Mouse (Mus musculus) spleen, adult 2 months (tissue): ENCODE measurements around the gene Prr29. TPM values are rescaled to one million over a fixed set of nuclear protein-coding genes. Genes with fewer than 3 reads are reported as not detected.
"Not testable (repeated sequence)": the region's sequence is repeated elsewhere in the genome, so short reads cannot be mapped to it uniquely, and the experiment has no call there.

Source experiments
- DNase-seq, 2 experiments: peaks; one replicate each; pipeline versions ENCODE4 v3.0.0 to v3.0.0-alpha.2; 2012 to 2021; ENCODE audit warnings: low spot score in 2 of 2, low read depth in 1 of 2
- H3K27ac ChIP-seq: fragments of 200-500 bp; 2 replicates; pipeline ENCODE4 v1.5.1; 2012; ENCODE audit warnings: low read length, inconsistent platforms; ENCODE audit not compliant: insufficient read depth
- H3K27me3 ChIP-seq: fragments of 200-500 bp; 2 replicates; pipeline ENCODE4 v1.6.1; 2012; ENCODE audit warnings: mild to moderate bottlenecking, moderate library complexity, low read length, inconsistent platforms; ENCODE audit not compliant: control insufficient read depth, insufficient read depth
- H3K36me3 ChIP-seq: fragments of 200-500 bp; 2 replicates; pipeline ENCODE4 v1.6.1; 2012; ENCODE audit warnings: mild to moderate bottlenecking, low read length, inconsistent platforms; ENCODE audit not compliant: control insufficient read depth, insufficient read depth
- H3K4me1 ChIP-seq: fragments of 200-500 bp; 2 replicates; pipeline ENCODE4 v1.6.1; 2011; ENCODE audit warnings: inconsistent platforms; ENCODE audit not compliant: control insufficient read depth, insufficient read depth, insufficient read length
- H3K4me3 ChIP-seq: fragments of 200-500 bp; 2 replicates; pipeline ENCODE4 v1.5.1; 2011; ENCODE audit warnings: mild to moderate bottlenecking, inconsistent platforms; ENCODE audit not compliant: insufficient read depth, insufficient read length; ENCODE audit errors: extremely low read depth
- CTCF ChIP-seq: fragments of 200-500 bp; IDR thresholded peaks from 2 replicates; pipeline ENCODE4 v1.5.1; 2011; ENCODE audit warnings: mild to moderate bottlenecking, inconsistent platforms; ENCODE audit not compliant: insufficient read depth, insufficient read length, insufficient replicate concordance; ENCODE audit errors: extremely low read depth
- POLR2A ChIP-seq: fragments of 200-500 bp; IDR thresholded peaks from 2 replicates; pipeline ENCODE4 v1.6.1; 2011; ENCODE audit warnings: low read depth, low read length, inconsistent platforms
- WGBS: fragments of 180-500 bp; shearing (Covaris S2); methylation state at CpG from one replicate; pipeline ENCODE4 v1.1.7; 2018; 5-methylcytosine and 5-hydroxymethylcytosine counted together
- polyA plus RNA-seq: library from polyadenylated mRNA; depleted of rRNA; stranded (reverse); fragments of >200 nt; gene quantifications from 2 replicates; pipeline ENCODE4 v1.2.3, GENCODE M21; 2012

Prr29 gene
- polyA plus RNA-seq, 1 experiment: 0.55 TPM

- Histone ChIP-seq H3K4me1 (peaks cover 14% of the 10 kb centered on the region; the same call in 1 of the 2 replicates), H3K36me3 (no peaks in the 10 kb centered on the region), H3K27me3 (no peaks in the 10 kb centered on the region), H3K4me3 (no peak overlapping the region), H3K27ac (0 out of 2 replicates have a peak overlapping the region, but pooled peaks have one; percentile 39)
- TF ChIP-seq CTCF (no peak), POLR2A (no peak)
- no peak for DNase-seq
- 60% methylated on average over 3 of the region's 3 CpGs for WGBS
Observed at GRCm38 (mm10) chr11:106389611-106390010, 24.3 kb downstream of the Prr29 start.

GRCm38 (mm10) chr11:106390757-106391156 is 25.5 kb downstream of the Prr29 start:
- Histone ChIP-seq H3K4me3 (no peak overlapping the region), H3K36me3 (no peaks in the 10 kb centered on the region), H3K27ac (no peak overlapping the region), H3K27me3 (no peaks in the 10 kb centered on the region), H3K4me1 (peaks cover 14% of the 10 kb centered on the region; the same call in 1 of the 2 replicates)
- no peak for TF ChIP-seq POLR2A
- TF ChIP-seq CTCF: no peak
- DNase-seq: no peak
- WGBS: 56% methylated on average over 3 of the region's 3 CpGs

GRCm38 (mm10) chr11:106391546-106392188 is 26.4 kb downstream of the Prr29 start:
- TF ChIP-seq CTCF: peak; percentile 87; the same call in 1 of the 2 replicates
- TF ChIP-seq POLR2A: no peak
- peaks cover 12% of the 10 kb centered on the region; the same call in 1 of the 2 replicates for H3K4me1 ChIP-seq
- H3K4me3 ChIP-seq: no peak overlapping the region
- H3K27ac ChIP-seq: no peak overlapping the region
- H3K27me3 ChIP-seq: no peaks in the 10 kb centered on the region
- WGBS: 19% methylated on average over 6 of the region's 6 CpGs
- H3K36me3 ChIP-seq: no peaks in the 10 kb centered on the region
- peak; percentile 70 to 73 for DNase-seq

- no peak overlapping the region for H3K27ac ChIP-seq
- no peak for DNase-seq
- H3K4me3 ChIP-seq: no peak overlapping the region
- no peaks in the 10 kb centered on the region for H3K36me3 ChIP-seq
- TF ChIP-seq POLR2A (no peak), CTCF (no peak)
- WGBS: 68% methylated on average over 7 of the region's 7 CpGs
- H3K4me1 ChIP-seq: peaks cover 11% of the 10 kb centered on the region; the same call in 1 of the 2 replicates
- no peaks in the 10 kb centered on the region for H3K27me3 ChIP-seq
Observed at GRCm38 (mm10) chr11:106392597-106393330, 27.5 kb downstream of the Prr29 start.

GRCm38 (mm10) chr11:106393331-106393616 is 28.0 kb downstream of the Prr29 start:
- no peaks in the 10 kb centered on the region for H3K27me3 ChIP-seq
- H3K27ac ChIP-seq: no peak overlapping the region
- H3K36me3 ChIP-seq: no peaks in the 10 kb centered on the region
- no peak for TF ChIP-seq POLR2A
- TF ChIP-seq CTCF: no peak
- peaks cover 8% of the 10 kb centered on the region; the same call in 1 of the 2 replicates for H3K4me1 ChIP-seq
- WGBS: 81% methylated on average over 4 of the region's 4 CpGs
- no peak overlapping the region for H3K4me3 ChIP-seq
- DNase-seq: no peak

GRCm38 (mm10) chr11:106394055-106394454 is 28.8 kb downstream of the Prr29 start:
- not testable (repeated sequence) for H3K27ac ChIP-seq, H3K36me3 ChIP-seq, DNase-seq, H3K27me3 ChIP-seq, H3K4me1 ChIP-seq, H3K4me3 ChIP-seq
- 86% methylated on average over 2 of the region's 2 CpGs for WGBS

GRCm38 (mm10) chr11:106397656-106398055 is 32.4 kb downstream of the Prr29 start:
- TF ChIP-seq POLR2A (no peak), CTCF (peak; percentile 11; the same call in 1 of the 2 replicates)
- Histone ChIP-seq H3K27me3 (no peaks in the 10 kb centered on the region), H3K27ac (no peak overlapping the region), H3K4me1 (no peaks in the 10 kb centered on the region), H3K4me3 (no peak overlapping the region), H3K36me3 (no peaks in the 10 kb centered on the region)
- peak in 1 of 2 experiments; percentile 31 for DNase-seq
- 94% methylated on average over 3 of the region's 3 CpGs for WGBS
